Mouse (Mus musculus) adrenal gland, adult 18-20 months (tissue): ENCODE data around the gene Cyfip2. TPM values are rescaled to one million over a fixed set of nuclear protein-coding genes. Genes with fewer than 3 reads are reported as not detected.
A peak's percentile ranks its signal among the peaks of the same experiment; 100 is the strongest.

Experiments used
- DNase-seq, 2 experiments: peaks; one replicate each; pipeline ENCODE4 v3.0.0; 2021 to 2022; ENCODE audit warnings: low spot score in 2 of 2
- total RNA-seq, 2 experiments: library from RNA; stranded (reverse); gene quantifications; 1 replicate in 1 of 2; 2 replicates in 1 of 2; pipeline ENCODE4 v1.2.3; 2021

The Cyfip2 gene
- total RNA-seq, 2 experiments from 2014 or later = 55.9 to 77.0 TPM

DNA sequence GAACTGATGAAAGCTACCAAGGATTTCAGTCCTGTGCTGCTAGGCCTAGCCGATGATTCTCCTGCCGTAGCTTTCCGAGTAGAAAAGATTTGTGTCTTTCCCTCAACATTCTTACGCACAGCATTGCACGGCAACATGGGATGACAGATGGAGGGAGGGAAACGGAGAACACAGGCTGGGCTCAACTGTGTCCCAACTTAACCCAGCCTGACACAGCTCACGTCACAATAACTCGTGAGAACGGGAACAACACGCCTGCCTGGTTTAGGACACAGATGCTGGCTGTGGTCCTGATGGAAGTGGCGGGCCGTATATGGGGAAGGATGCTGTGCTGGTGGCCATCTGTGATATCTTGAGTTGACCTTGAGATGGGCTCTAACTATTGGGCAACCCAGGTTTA, 34.0 kb downstream of the Cyfip2 start:
- DNase-seq = no peak

DNA sequence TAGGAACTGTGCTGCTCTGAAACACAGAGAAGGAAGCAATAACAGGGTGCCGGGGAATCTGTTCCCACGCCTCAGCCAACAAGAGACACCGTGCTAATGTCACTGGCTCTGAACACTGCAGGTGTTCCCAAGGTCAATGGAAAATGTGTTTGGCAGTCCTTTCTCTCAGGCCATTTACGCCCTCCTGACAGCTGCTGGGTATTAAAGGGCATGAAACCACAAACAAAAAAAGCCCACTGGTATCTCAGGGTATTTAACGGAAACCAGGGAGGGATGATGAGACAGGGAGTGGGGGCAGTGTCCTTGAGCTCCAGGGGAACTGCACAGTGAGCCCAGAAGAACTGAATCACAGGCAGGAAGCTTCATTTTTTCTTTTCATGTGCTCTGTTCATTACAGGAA, 34.5 kb downstream of the Cyfip2 start:
- no peak for DNase-seq

DNA sequence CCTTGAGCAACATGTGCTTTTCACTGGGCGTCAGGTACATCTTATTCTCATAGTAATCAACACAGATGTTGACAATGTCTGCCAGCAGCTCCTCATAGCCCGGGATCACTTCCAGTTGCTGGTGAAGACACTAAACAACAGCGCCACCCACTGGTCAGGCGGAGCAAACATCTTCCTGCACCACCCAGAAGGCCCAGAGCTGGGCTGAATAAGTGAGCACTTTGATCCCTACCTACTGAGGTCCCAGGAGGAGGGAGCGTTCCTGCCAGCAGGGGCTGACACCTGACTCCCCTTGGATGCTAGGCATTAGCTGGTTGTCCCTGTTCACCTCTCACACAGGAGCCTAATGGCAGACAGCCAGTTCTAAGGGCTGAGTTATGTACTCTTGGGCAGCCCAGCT, 35.9 kb downstream of the Cyfip2 start:
- DNase-seq = peak; percentile 42 to 48

DNA sequence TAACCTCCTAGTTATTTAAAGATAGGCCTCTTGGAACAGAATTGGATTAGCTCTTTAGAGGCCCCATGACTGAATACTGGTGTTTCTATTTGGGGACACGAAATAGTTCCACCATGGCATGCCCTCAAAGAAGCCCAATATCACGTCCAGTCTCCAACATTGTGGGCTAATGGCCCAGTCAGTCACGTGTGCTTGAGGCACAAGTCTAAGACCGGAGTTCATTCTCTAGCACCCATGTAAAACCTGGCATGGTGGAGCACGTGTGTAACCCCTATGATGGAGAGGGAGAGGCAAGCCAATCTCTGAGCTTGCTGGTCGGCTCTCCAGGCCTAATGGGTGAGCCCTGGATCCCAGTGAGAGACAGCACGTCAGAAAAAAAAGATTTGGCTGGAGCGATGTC, 36.5 kb downstream of the Cyfip2 start:
- DNase-seq = no peak

DNA sequence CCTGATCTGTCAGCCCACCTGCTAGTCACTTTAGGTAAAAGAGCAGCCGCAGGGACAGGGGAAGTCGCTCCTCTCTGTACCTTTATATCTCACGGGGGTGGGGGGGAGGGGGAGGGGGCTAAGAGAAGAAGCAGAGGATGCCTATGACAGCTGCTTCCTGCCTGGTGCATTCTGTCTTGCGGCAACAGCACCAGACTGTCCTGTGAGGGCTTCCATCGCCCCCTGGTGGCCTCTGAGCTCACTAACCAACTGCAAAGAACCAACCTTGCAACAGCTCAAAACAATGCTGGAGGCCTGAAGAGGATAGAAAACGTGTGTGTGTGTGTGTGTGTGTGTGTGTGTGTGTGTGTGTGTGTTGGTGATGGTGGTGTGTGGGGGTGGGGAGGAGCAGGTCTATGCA, 37.4 kb downstream of the Cyfip2 start:
- peak; percentile 67 to 69 for DNase-seq

DNA sequence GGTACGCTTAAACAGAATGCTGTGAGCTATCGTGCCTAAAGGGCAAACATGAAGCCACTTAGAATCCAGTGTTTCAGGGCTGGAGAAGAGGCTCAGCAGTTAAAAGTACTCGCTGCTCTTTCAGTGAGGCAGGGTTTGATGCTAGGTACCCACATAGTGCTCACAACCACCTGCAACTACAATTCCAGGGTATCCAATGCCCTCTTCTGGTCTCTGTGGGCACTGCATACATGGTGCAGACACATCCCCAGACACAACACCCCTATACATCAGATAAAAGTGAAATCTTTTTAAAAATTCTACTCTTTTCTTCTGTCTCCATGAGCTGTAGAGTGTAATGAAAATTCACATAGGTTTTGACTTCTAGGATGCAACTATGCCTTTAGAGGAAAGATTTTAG, 38.7 kb downstream of the Cyfip2 start:
- DNase-seq = no peak

DNA sequence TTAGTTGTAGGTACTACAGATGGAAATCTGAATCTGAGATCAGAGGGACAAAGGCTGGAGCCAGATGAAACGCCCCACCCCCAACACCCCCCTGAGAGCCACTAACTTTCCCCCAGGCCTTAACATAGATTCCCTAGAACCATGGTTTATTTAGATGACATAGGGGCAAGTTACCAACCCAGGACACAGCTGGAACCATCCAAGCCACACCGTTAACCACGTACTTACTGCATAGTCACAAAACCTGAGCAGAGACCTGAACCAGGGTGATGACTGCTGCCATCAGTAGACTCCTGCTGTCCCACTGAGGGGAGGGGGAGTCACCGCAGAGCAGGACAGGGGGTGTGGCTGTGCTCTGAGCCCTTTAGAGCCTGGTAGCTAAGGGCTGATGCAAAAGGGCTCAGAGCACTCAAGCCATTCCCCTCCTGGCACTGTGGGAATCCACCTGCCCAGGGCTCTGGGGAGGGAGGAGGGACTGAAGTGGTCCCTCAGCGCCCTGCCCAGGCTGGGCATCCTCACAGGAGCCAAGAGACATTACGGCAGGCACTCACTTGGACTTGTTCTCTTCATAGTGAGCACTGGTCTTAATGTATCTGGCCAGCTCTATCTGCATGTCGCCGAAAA, 40.5 kb downstream of the Cyfip2 start:
- DNase-seq = no peak

DNA sequence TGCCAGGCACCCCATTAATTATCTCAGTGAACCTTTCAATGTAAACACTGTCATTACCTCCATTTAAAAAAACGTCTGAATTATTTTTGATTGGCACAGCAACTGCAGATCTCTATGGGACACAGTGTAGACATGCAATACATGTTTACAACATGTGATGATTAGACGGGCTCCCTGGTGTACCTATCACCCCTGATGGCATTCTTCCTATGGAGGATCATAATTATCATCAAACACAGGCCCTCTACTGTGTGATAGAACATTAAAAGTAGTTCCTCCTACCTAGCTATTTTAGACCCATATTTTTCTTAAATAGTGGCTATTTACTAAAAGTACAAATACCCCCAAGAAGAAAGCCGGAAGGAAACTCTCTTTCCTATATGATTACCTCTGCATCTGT, 42.8 kb downstream of the Cyfip2 start:
- no peak for DNase-seq

DNA sequence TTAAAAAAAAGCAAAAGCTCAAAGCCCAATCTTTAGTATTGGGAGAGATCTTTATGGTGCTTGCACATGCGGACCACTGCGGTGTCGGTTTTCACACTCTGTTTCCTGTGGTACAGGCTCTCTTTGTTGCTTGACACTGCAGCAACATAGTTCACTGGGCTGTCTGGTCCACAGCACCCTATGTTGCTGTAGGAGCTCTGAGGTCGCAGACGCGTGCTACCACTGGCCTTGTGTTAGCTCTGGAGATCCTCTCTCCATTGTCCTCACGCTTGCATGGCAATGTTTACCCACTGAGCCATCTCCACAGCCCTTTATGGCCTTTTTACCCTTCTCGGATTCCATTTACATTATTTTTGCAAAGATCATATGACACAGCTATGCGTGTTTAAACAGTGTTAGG, 43.3 kb downstream of the Cyfip2 start:
- no peak for DNase-seq

DNA sequence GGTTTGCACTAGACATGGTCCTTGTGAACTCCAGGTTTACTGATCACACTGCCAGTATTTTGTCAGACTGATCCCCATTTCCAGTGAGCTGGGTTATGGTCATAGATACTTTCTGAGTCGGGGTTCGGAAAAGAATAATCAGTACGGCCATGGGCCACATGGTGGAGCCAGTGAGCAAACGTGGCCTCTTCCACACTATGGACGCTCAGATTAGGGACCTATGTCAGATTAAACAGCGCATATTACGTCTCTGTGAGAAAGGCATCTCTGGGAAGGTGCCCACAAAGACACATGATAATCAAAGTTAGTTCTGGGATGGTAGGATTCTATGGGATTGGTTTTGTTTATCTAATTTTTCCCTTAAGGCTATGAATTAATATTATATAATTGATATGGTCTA, 43.7 kb downstream of the Cyfip2 start:
- peak; percentile 63 to 65 for DNase-seq

DNA sequence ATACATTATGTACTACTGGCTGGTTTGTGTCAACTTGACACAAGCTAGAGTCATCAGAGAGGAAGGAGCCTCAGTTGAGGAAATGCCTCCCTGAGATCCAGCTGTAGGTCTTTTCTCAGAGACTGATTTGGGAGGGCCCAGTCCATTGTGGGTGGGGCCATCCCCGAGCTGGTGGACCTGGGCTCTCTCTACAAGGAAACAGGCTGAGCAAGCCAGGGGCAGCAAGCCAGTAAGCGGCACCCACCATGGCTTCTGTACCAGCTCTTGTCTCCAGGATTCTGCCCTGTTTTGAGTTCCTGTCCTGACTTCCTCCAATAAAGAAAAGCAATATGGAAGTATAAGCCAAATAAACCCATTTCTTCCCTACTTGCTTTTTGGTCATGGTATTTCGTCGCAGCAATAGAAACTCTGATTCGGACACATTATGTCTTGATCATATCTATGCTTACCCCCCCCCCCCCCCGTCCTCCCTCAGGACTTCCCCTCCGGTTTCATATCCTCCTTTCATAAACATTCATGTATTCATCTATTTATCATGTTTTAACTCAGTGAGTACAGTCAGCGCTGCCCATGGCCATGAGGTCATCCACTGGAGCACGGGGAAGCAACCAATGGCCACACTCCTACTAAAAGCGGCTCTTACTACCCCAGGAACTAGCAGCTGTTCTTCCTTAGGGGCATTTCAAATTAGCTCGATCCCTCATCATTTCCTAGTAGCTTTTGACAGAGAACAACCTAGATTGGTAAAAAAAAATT, 47.5 kb downstream of the Cyfip2 start:
- DNase-seq = no peak

DNA sequence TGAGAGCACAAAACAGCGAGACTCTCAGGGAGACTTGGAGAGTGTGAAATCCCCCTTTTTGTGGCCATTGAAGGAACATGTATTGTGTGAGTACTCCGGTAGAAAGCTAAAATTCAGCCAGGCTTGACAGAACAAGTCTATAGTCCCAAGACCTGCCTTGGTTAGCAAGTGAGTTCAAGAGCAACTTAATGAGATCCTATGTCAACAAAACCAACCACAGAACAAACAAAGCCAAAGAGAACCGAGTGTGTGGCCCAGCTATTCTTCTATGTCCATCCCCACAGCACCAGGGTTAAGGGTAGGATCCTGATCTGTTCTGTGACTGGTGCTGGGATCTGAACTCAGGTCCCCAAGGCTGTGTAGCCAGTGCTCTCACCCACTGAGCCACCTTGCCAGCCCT, 48.1 kb downstream of the Cyfip2 start:
- no peak for DNase-seq

DNA sequence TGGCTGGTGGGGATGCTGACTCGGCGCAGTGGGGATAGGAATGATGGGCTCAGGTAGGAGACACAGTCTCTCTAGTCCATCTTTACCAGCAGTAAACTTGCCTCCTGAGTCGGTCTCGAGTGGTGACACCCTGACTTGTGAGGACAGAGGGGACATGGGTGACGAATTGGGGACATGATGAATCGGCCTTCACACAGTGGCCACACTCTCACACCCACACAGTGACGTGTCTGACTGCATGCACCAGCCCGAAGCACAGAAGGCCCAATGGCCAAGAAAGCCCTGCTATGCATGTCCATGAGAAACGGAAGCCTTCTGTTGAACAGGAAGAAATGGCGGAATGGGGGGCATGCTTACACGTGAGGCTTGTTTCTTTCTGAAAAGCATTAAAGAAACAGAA, 49.4 kb downstream of the Cyfip2 start:
- DNase-seq = no peak

DNA sequence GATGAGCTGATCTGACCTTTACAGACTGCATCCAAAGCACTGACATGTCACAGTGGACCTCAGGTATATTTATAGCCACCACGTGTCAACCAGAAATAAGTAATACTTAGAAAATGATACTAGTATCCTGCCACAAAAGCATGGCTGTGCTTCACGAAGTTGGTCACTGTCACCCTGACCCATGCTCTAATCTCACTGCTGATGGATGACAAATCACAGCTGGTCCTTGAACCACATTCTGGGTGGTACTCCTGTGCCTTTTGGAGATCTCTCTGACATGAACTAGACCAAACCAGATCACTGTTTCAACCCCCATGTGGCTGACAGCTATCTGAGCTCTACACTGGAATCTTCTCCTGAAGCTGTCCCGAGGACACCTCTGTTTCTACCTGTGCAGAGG, 49.8 kb downstream of the Cyfip2 start:
- DNase-seq = peak in 1 of 2 experiments; percentile 26

DNA sequence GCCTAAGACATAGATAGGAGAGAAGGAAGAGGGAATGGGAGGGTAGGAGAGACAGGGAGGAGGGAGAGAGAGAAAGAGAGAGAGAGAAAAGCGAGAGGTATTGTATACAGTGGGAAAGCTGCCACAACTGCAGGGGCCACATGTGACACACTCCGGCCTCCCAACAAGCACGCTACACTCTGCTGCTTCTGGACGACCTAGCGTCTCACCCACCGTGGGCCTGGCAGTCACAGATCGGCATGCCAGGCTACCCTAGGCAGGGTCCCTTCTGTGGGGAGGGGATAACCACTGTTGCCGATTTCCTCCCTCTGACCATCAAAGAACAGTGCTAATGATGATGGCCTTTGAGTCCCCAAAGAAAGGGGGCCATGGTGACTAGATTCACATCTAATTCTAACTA, 53.9 kb downstream of the Cyfip2 start:
- no peak for DNase-seq

DNA sequence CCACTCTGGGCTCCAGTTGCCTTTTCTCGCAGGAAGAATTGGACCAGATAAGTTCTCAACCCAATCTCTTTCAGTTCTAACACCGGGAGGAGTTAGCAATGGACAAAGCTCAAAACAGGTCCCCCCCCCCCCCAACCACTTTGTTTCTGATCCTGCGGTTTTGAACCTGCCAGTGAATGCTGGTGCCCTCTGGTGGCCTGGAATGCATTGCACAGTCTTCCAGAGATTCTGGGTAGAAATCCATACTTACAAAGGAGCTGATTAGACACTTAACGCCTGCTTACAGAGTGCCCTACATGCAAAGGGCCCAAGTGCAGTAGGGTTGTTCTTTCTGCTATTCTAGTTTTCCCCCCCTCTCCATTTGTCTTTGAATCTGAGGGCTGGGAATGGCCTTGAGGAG, 54.5 kb downstream of the Cyfip2 start:
- peak in 1 of 2 experiments; percentile 40 for DNase-seq

DNA sequence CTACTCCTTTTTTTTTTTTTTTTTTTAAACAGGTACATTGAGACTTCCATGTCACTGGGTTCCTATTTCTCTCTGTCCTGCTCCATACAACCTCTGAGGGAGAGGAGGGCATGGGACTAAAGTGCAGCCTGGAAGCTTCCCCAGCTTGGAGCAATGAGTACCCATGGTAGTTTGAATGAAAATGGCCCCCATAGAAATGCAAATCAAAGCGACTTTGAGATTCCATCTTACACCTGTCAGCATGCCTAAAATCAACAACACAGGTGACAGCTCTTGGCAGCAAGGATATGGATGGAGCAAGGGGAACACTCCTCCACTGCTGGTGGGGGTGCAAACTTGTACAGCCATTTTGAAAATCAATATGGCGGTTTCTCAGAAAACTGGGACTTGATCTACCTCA, 57.4 kb downstream of the Cyfip2 start:
- no peak for DNase-seq

DNA sequence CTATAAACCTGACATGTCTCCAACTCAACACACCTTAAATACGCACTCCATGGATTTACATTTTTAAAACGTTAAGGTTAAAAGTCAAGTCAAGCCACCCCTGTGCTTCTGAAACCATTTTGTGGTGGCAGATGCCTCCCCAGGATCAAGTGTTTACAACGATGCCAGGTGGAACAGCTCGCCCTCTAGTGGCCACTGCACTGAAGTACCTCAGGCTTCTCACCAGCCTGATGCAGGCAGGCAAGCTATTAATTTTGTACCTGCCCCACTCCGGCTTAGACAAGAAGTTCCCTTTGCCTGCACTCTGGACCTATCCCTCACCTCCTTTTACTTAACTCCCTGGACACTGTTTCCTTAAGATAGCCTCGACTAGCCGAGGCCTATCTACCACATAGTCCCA, 60.7 kb downstream of the Cyfip2 start:
- peak; percentile 62 to 66 for DNase-seq

DNA sequence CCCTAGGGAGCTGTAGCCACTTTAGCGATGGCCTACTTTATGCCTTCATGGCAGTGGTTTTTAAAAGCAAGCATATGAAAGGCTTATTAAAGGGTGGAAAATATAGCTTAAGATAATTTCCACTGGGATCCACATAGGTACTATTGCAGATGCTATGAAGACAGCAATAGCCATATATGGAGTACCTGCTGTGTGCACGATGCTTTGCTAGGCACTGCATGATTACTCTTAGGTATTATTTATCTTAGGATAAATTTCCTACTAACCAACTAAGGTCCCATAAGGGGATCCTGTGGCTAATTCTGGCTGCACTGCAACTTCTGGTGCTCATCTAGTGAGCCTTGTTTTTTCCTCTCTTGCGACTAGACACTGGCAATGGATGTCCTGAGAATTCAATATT, 64.3 kb downstream of the Cyfip2 start:
- DNase-seq = no peak

DNA sequence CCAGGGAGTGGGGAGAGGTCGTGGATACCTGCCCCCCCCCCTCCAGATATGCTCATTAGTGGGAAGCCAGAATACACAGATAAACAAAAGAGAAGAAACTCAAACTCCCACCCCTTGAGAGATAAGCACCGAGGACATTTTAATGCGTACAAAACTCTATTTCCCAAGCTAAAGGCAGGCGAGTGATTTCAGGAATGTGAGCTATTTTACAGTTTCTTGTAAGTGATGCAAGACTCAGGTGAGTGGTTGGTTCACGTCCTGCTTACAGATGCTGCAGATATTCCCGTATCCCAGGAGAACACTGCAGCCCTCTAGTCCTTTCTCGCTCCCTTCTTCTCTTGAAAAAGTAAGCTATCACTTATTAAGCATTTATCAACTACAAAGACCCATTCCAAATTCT, 66.3 kb downstream of the Cyfip2 start:
- DNase-seq = no peak

DNA sequence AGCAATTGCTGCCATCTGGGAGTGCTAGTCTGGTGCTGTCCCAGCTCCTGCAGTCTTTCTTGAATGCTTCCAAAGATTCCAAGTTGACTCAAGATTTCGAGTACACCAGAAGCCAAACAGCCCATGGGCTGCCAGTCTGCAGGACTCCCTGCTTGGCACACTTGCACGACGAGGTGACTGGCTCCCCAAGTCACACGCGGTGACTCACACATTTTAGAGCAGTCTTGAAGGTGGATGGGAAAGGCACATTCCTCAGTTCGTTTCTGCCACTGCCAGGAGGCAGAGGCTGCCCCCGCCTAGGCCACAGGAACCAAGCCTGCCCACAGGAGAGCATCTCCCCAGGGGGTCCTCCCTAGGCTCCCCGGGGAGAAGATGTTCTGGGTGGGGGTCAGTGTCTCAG, 66.7 kb downstream of the Cyfip2 start:
- DNase-seq = no peak

DNA sequence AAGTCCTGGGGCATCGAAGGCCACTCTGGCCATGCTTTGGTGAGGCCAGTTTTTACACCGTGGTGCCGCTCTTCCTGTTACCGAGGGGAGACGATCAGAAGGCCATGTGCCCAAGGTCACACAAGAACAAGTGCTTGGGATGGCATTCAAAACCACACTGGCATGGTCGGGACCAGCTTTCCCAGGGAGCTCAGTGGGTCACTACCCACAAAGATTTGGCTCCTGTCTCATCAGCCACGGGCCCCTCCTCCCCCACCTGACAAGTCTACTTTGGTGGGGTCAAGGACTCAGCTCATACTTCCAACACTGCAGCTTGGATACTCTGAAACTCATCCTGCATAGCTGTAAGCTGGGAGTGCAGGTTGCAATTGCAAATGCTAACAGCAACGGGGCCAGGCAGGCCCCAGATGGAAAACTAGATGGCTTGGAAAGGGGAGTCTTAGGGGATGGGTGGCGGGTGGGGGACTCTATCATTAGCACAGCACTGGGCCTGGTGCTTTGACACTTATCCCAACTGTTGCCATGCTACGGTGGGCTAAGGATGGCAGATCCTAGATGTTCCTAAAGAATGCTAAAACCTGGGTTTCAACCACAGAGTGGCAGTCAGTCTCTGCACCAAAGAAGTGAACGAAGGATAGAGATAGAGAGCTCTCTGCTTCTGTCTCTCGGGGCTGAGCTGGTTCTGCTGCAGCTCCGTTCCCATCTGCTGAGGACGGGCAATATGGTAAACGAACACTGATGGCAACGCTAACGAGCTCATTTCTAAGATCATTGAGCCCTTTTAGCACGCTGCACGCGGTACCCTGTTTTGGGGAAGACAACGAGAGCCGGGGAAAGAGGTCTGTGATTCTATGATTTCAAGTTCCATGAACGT, 67.7 kb downstream of the Cyfip2 start:
- no peak for DNase-seq
